Mouse (Mus musculus) brain, embryonic 14.5 days (tissue): ENCODE measurements around the gene Ankrd9.

Experiments
- CTCF ChIP-seq: fragments of 200-500 bp; IDR thresholded peaks from 2 replicates; pipeline ENCODE4 v1.5.1; 2012; ENCODE audit warnings: inconsistent platforms, mild to moderate bottlenecking, moderate library complexity, borderline replicate concordance; ENCODE audit not compliant: insufficient read depth, insufficient read length; ENCODE audit errors: extremely low read depth
- POLR2A ChIP-seq: fragments of 200-500 bp; IDR thresholded peaks from 2 replicates; pipeline ENCODE4 v1.6.1; 2012; ENCODE audit warnings: mild to moderate bottlenecking, inconsistent platforms, borderline replicate concordance; ENCODE audit not compliant: poor library complexity, insufficient read depth, insufficient read length, severe bottlenecking; ENCODE audit errors: extremely low read depth

GRCm38 (mm10) chr12:111004142-111004541 lies 25.3 kb upstream of the Ankrd9 start:
- TF ChIP-seq CTCF (no peak), POLR2A (no peak)
